Mouse (Mus musculus): Measurements from ENCODE around the gene Bloc1s3.

GRCm38 (mm10) chr7:19551634-19552033 is 43.5 kb upstream of the Bloc1s3 start:
- TF ChIP-seq POLR2A (IDR thresholded peaks at IDR 0.05; ENCODE audit: low read depth, low read length) (no peak), CTCF (conservative IDR thresholded peaks at IDR 0.05 in 1 of 2, IDR thresholded peaks at IDR 0.05 in 1 of 2; ENCODE audit: low read depth in 2 of 2, low read length in 2 of 2) (no peak)

Data from CH12.LX (cell line).